Mouse (Mus musculus) embryonic facial prominence, embryonic 15.5 days (tissue): ENCODE results near the gene Arpc2. TPM values are rescaled to one million over a fixed set of nuclear protein-coding genes. Genes with fewer than 3 reads are reported as not detected.

Experiments
- ATAC-seq: fragments of 200-750 bp; cut with Nextera tagmentation; 2 replicates; pipeline ENCODE4 v1.8.0; 2017; ENCODE audit warnings: low read depth, moderate TSS enrichment; ENCODE audit not compliant: insufficient number of reproducible peaks, low FRiP score, low TSS enrichment
- H3K27ac ChIP-seq: fragments of 300-500 bp; sonication (generic); replicated peaks from 2 replicates; pipeline ENCODE4 v1.5.1; 2015; ENCODE audit warnings: mild to moderate bottlenecking, inconsistent platforms
- H3K27me3 ChIP-seq: fragments of 300-500 bp; sonication (generic); 2 replicates; pipeline ENCODE4 v1.6.1; 2015; ENCODE audit warnings: inconsistent platforms
- H3K36me3 ChIP-seq: fragments of 300-500 bp; sonication (generic); 2 replicates; pipeline ENCODE4 v1.6.1; 2015; ENCODE audit warnings: mild to moderate bottlenecking, inconsistent platforms
- H3K4me1 ChIP-seq: fragments of 300-500 bp; sonication (generic); 2 replicates; pipeline ENCODE4 v1.6.1; 2015; ENCODE audit warnings: inconsistent platforms
- H3K4me2 ChIP-seq: fragments of 300-500 bp; sonication (generic); replicated peaks from 2 replicates; pipeline ENCODE4 v1.6.1; 2015; ENCODE audit warnings: mild to moderate bottlenecking, inconsistent platforms
- H3K4me3 ChIP-seq: fragments of 300-500 bp; sonication (generic); replicated peaks from 2 replicates; pipeline ENCODE4 v1.5.1; 2015; ENCODE audit warnings: mild to moderate bottlenecking, inconsistent platforms
- H3K9ac ChIP-seq: fragments of 300-500 bp; sonication (generic); 2 replicates; pipeline ENCODE4 v1.6.1; 2015; ENCODE audit warnings: inconsistent platforms
- H3K9me3 ChIP-seq: fragments of 300-500 bp; sonication (generic); replicated peaks from 2 replicates; pipeline ENCODE4 v1.6.1; 2016; ENCODE audit warnings: inconsistent platforms
- WGBS: fragments of 180-500 bp; shearing (Covaris S2); methylation state at CpG from one replicate; pipeline ENCODE4 v1.1.7; 2015; 5-methylcytosine and 5-hydroxymethylcytosine counted together
- polyA plus RNA-seq: library from polyadenylated mRNA; unstranded; fragments of >200 nt; fragmentation: Nextera tagmentation; extraction: Ambion mirVana; gene quantifications from 2 replicates; pipeline ENCODE4 v1.2.1, GENCODE M21; 2015

Arpc2 gene
- polyA plus RNA-seq, 1 experiment from 2014 or later, result 415 TPM

DNA sequence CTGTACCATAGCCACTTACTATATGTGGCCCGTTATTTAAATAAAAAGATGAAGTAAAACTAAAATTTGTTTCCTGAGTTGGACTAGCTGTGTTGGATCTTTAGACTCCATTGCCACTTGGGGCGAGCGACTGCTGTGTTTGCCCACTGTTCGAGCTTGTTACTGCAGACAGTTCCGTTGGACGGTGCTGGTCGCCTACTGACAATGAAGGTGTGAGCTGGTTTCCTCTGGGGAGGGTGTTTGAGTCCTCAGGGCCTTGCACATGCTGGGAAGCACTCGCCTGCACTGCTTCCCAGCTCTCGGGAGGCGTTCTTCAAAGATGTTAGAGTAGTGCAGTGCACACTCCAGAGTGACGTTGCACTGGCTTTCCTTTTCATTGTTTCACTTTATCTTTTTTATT is 3.7 kb downstream of the Arpc2 start:
- 0 out of 2 replicates have a peak overlapping the region, but pooled peaks have one; percentile 10 for H3K4me2 ChIP-seq
- no peak for ATAC-seq
- H3K9ac ChIP-seq, result no peak overlapping the region; the same call in 1 of the 2 replicates
- no peaks in the 10 kb centered on the region for H3K9me3 ChIP-seq
- H3K4me3 ChIP-seq, result 0 out of 2 replicates have a peak overlapping the region, but pooled peaks have one; percentile 4
- no peaks in the 10 kb centered on the region for H3K36me3 ChIP-seq
- H3K27me3 ChIP-seq, result no peaks in the 10 kb centered on the region
- 46% methylated on average over 11 of the region's 11 CpGs for WGBS
- peaks cover 40% of the 10 kb centered on the region for H3K4me1 ChIP-seq
- H3K27ac ChIP-seq, result 0 out of 2 replicates have a peak overlapping the region, but pooled peaks have one; percentile 58

DNA sequence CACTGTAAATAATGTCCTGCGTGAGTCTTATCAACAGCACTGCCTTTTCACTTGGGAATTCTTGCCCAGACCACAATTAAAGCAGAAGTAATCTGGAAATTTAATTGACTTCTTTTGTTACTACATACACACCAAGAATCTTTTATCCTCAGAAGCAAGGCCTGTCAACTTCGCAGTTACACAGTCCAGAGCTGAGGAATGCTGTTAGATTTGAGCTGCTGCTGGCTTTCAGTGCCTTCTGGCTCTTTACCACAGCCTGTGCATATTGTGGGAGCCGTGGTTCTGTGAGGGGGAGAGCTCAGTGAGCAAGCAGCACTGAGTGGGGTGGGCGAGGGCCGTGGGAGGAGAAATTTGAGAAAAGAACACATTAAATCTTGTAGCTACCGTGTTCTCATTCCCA is 4.4 kb downstream of the Arpc2 start:
- H3K4me3 ChIP-seq, result no peak overlapping the region
- ATAC-seq, result no peak
- H3K27me3 ChIP-seq, result no peaks in the 10 kb centered on the region
- H3K4me2 ChIP-seq, result no peak overlapping the region
- no peak overlapping the region for H3K9ac ChIP-seq
- H3K27ac ChIP-seq, result peak overlapping the region; percentile 58
- H3K9me3 ChIP-seq, result no peaks in the 10 kb centered on the region
- H3K4me1 ChIP-seq, result peaks cover 40% of the 10 kb centered on the region
- 27% methylated on average over 6 of the region's 6 CpGs for WGBS
- H3K36me3 ChIP-seq, result no peaks in the 10 kb centered on the region

DNA sequence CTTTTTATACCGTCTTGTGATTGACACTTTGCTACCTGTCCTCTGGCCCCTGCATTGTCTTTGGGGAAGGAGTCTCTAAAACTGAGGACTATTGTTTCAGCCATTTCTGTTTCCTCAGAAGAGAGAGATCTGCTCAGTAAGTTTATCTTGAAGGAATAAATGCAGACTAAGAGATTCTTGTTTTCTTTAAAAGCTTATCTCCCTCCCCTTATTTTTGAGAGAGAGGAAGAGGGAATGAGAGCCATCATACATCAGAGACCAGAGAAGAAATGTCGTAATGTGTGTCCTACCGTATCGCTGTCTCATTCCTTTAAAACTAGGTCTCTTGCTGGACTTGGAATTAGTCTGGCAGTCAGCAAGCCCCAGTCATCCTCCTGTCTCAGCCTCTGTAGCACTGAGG is 4.9 kb downstream of the Arpc2 start:
- Histone ChIP-seq H3K9me3 (no peaks in the 10 kb centered on the region), H3K9ac (no peak overlapping the region), H3K27ac (peak overlapping the region; percentile 58; the same call in 1 of the 2 replicates), H3K27me3 (no peaks in the 10 kb centered on the region), H3K36me3 (0 out of 2 replicates have a peak, but pooled peaks cover 1% of the 10 kb centered on the region), H3K4me2 (no peak overlapping the region), H3K4me3 (no peak overlapping the region), H3K4me1 (peaks cover 40% of the 10 kb centered on the region)
- ATAC-seq, result no peak
- WGBS, result 71% methylated on average over 4 of the region's 4 CpGs

DNA sequence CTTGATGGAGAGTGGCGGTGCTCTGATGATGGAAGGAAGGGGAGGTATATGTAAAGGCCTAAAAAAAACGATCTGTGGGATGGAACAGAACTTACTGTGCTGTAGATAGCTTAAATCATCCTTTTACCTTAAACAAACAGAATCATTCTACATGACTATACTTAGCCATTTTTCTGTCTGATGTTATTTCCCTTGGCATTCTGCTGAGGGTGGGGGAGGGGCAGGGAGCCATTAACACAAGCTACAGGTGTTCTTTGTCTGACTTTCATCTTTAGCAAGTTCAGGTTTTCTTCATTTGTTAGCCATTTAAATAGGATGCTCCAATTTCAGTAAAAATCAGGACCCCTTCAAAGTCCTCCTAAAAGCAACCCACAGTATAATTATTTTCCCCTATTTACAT is 9.6 kb downstream of the Arpc2 start:
- no peak for ATAC-seq
- Histone ChIP-seq H3K27ac (no peak overlapping the region), H3K4me2 (no peak overlapping the region), H3K36me3 (peaks cover 19% of the 10 kb centered on the region), H3K27me3 (no peaks in the 10 kb centered on the region), H3K4me3 (no peak overlapping the region), H3K9me3 (no peaks in the 10 kb centered on the region), H3K9ac (no peak overlapping the region), H3K4me1 (peaks cover 17% of the 10 kb centered on the region; the same call in 1 of the 2 replicates)
- WGBS, result 93% methylated on average over 2 of the region's 2 CpGs

DNA sequence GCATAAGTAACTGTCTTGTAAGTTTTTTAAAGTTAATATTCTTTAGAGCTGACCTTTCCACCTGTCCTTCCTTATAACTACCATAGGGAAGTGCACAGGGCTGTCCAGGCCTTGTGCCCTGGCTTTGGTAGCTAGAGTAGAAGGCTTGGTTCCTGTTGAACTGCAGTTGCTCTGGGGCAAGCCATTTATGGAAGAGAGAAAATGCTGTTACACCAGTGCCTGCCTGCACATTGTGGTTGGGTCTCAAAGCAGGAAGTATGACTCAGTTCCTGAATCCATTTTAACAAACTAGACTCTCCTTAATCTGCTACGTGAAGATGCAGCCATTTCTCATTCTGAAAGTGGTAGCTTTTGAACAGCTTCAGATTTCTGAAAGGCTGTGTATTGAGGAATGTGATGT is 12.9 kb downstream of the Arpc2 start:
- H3K4me2 ChIP-seq, result no peak overlapping the region
- H3K9me3 ChIP-seq, result no peaks in the 10 kb centered on the region
- ATAC-seq, result no peak
- 35% methylated on average over 1 of the region's 1 CpGs for WGBS
- H3K27me3 ChIP-seq, result no peaks in the 10 kb centered on the region
- H3K9ac ChIP-seq, result no peak overlapping the region
- peak overlapping the region; percentile 68 for H3K27ac ChIP-seq
- H3K36me3 ChIP-seq, result peaks cover 40% of the 10 kb centered on the region
- H3K4me1 ChIP-seq, result 0 out of 2 replicates have a peak, but pooled peaks cover 11% of the 10 kb centered on the region
- H3K4me3 ChIP-seq, result no peak overlapping the region

DNA sequence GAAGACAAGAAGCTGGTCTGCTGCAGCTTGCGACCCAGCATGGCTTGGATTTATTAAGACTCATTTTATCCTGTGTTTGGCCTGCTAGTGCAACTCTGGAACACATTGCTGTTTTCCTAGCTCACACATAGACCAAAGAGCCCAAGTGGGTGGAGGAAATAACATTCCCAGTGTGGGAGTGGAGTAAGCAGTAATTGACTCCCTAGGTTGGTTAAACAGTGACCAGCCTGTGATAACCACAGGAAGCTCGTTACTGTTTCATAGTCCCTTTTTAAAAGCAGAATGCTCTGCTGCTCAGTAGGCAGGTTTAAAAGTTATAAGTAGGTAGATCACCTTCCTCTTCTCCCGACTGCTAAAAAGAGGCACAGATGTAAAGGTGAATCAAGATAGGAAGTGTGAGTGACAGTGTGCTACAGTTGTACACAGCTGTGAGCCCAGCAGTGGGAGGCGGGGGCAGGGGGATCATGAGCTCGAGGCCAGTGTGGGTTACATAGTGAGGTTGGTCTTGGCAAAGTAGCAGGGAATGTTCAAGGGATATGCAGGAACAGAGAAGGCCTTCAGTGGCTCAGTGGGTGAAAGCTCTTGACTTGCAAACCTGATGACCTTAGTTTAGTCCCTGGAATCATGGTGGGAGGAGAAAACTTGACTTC is 13.6 kb downstream of the Arpc2 start:
- no peaks in the 10 kb centered on the region for H3K9me3 ChIP-seq
- H3K9ac ChIP-seq, result no peak overlapping the region
- H3K4me3 ChIP-seq, result no peak overlapping the region
- H3K36me3 ChIP-seq, result peaks cover 46% of the 10 kb centered on the region
- WGBS, result 64% methylated on average over 5 of the region's 5 CpGs
- no peaks in the 10 kb centered on the region for H3K27me3 ChIP-seq
- no peak for ATAC-seq
- 0 out of 2 replicates have a peak, but pooled peaks cover 11% of the 10 kb centered on the region for H3K4me1 ChIP-seq
- H3K4me2 ChIP-seq, result no peak overlapping the region
- peak overlapping the region; percentile 68 for H3K27ac ChIP-seq

DNA sequence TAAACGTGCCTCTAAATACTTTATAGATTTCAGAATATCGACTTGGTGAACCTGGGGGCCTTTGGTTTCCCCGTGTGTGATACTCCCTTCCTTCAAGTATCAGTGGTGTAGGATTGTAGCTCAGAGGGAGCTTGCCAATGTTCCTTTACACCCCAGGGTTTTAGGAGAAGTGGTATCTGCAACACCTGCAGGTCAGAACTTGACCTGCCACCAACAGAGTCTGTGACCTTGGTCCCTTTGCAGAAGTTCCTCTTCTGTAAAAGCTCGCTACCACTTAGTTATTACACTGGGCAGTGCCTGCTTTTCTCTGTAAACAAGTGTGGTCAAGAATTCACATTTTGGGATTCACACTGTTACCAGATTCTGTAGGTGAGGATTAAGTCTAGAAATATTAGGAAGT is 14.2 kb downstream of the Arpc2 start:
- WGBS, result 87% methylated on average over 4 of the region's 4 CpGs
- peaks cover 51% of the 10 kb centered on the region for H3K36me3 ChIP-seq
- 0 out of 2 replicates have a peak, but pooled peaks cover 11% of the 10 kb centered on the region for H3K4me1 ChIP-seq

DNA sequence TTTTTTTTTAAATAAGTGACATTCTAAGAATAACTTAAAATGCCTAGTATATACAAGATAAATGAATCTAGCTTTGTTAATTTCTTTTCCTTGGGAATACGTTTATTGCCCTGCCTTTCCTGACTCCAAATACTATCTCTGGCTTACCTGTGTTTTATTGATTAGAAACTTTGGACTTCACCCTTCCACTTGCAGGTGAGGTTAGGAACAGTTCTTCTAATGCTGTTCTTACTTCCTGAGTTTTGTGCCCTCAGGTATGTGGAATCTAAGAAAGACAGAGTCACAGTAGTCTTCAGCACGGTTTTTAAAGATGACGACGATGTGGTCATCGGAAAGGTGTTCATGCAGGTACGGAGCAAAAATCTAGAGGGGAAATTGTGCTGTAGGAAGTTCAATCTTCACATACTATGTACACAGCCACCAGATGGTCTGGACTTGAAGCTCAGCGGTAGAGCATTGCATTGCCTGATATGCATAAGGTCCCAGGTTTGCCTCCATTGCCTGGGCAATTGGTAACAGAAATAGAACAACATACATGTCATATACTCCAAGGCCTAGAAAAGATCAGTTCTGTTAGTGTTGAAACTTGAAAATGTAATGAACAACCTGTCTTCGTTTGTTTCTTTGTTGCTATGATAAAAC is 19.9 kb downstream of the Arpc2 start:
- H3K27ac ChIP-seq, result no peak overlapping the region
- peaks cover 74% of the 10 kb centered on the region for H3K36me3 ChIP-seq
- no peaks in the 10 kb centered on the region for H3K9me3 ChIP-seq
- H3K27me3 ChIP-seq, result no peaks in the 10 kb centered on the region
- ATAC-seq, result no peak
- H3K9ac ChIP-seq, result no peak overlapping the region
- no peak overlapping the region for H3K4me3 ChIP-seq
- no peak overlapping the region for H3K4me2 ChIP-seq
- H3K4me1 ChIP-seq, result no peaks in the 10 kb centered on the region
- 94% methylated on average over 8 of the region's 8 CpGs for WGBS

More for the DNA sequence above, 14.2 kb downstream of the Arpc2 start:
- ATAC-seq, result no peak
- no peak overlapping the region for H3K9ac ChIP-seq
- no peak overlapping the region for H3K27ac ChIP-seq
- no peak overlapping the region for H3K4me3 ChIP-seq
- no peak overlapping the region for H3K4me2 ChIP-seq
- no peaks in the 10 kb centered on the region for H3K27me3 ChIP-seq
- H3K9me3 ChIP-seq, result no peaks in the 10 kb centered on the region

DNA sequence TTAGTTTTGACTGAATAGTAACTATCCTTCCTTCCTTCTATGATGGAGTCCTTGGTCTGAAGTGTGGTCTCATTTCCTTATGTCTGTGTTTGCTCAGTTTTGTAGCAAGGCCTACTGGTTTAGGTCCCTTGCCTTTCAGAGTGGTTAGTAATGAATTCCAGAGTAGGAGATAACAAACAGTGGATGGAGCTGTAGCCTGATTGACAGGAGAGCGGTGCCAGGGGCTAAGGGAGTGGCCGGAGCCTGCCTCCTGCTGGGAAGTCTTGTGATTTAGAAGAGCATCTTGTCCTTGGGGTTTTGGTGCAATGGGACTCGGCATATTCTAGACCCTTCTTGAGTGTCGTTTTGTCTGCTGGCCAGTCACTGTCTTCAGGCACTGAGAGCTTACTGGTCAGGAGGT is 20.9 kb downstream of the Arpc2 start:
- ATAC-seq, result no peak
- Histone ChIP-seq H3K36me3 (peaks cover 70% of the 10 kb centered on the region), H3K4me3 (no peak overlapping the region), H3K27ac (no peak overlapping the region), H3K27me3 (no peaks in the 10 kb centered on the region), H3K4me2 (no peak overlapping the region), H3K4me1 (no peaks in the 10 kb centered on the region), H3K9me3 (no peaks in the 10 kb centered on the region), H3K9ac (no peak overlapping the region)
- 61% methylated on average over 4 of the region's 4 CpGs for WGBS

DNA sequence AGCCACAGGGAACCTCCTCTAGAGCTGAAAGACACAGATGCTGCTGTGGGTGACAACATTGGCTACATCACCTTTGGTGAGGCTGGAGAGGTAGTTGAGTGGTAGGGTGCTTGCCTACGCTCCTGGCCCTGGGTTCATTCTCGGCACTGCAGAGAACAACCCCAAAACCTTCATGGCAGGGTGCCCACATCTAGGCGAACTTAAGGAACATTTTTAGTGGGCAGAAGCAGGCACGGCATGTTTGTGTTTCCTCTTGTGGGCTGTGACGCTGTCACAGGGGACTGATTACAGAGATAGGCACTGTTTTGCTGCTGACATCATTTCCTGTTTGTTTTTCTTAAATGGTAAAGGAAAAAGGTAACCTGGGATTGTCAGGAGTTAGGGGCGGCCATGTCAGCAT is 26.6 kb downstream of the Arpc2 start:
- ATAC-seq, result no peak
- Histone ChIP-seq H3K4me3 (no peak overlapping the region), H3K9ac (no peak overlapping the region), H3K36me3 (peaks cover 86% of the 10 kb centered on the region), H3K27ac (no peak overlapping the region), H3K4me2 (no peak overlapping the region), H3K4me1 (no peaks in the 10 kb centered on the region), H3K9me3 (no peaks in the 10 kb centered on the region), H3K27me3 (no peaks in the 10 kb centered on the region)
- WGBS, result 86% methylated on average over 6 of the region's 6 CpGs

DNA sequence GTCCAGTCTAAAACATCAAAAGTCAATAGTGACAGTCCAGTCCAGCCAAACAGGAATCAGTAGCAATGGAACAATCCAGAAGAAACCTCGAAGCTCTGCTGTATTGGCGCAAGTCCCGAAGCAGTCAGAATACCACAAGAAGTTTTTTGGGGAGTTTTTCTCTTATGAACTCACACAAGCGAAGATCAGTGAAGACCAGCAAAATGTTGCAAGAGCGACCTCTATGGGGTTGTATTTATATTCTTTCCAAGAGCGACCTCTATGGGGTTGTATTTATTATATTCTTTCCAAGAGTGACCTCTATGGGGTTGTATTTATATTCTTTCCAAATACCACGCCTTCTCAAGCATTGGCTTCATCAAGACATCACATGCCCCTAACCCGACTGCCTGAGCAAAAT is 32.9 kb downstream of the Arpc2 start:
- Histone ChIP-seq H3K27me3 (no peaks in the 10 kb centered on the region), H3K9me3 (no peaks in the 10 kb centered on the region), H3K9ac (no peak overlapping the region), H3K36me3 (peaks cover 53% of the 10 kb centered on the region), H3K4me3 (no peak overlapping the region), H3K4me1 (no peaks in the 10 kb centered on the region), H3K4me2 (no peak overlapping the region), H3K27ac (no peak overlapping the region)
- WGBS, result 87% methylated on average over 8 of the region's 8 CpGs
- ATAC-seq, result no peak
